Mouse (Mus musculus): ENCODE data around the gene Pwwp2a.

Gene Pwwp2a

DNA sequence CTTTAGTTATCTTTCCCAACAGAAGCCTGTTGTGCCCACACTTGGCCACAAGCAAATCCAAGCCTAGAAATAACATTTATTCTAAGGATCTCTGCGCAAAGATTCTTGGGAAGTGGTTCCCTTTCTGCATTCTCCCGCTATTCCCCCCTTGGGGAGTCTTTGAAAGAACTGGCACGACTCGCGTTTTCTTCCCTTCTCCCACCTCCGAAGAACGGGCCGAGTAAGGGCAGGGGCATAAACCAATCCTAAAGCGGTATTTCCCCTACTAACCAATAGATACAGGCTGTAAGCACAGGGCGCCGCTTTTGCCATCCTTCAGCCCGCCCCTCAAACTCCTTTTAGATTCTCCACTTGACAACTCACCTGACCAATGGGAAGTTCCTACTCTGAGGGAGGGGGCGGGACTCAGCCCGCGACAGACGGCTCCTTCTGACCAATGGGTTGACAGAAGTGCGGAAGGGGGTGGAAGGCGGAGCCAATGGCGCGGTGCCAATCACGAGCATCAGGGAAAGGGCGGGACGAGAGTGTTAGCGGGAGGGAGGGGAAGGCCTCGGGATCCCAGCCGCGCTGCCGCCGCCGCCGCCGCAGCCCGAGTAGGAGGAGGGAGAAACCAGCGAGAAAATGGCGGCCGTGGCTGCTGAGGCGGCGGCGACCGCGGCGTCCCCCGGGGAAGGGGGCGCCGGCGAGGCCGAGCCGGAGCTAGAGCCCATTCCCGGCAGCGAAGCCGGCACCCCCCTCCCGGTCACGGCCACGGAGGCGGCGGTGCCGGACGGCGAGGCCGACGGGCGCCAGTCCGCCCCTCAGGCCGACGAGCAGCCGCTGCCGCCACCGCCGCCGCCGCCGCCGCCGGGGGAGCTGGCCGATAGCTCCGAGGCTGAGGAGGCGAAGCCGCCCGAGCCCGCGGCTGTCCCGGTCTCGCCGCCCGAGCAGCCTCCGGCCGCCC, at the start of gene Pwwp2a:
Gene Pwwp2a (plus strand): TSS at position 527 of the 943 bp plus-strand sequence.
- peak; percentile 98 for DNase-seq (ENCODE audit: extremely low read depth, low read depth)

DNA sequence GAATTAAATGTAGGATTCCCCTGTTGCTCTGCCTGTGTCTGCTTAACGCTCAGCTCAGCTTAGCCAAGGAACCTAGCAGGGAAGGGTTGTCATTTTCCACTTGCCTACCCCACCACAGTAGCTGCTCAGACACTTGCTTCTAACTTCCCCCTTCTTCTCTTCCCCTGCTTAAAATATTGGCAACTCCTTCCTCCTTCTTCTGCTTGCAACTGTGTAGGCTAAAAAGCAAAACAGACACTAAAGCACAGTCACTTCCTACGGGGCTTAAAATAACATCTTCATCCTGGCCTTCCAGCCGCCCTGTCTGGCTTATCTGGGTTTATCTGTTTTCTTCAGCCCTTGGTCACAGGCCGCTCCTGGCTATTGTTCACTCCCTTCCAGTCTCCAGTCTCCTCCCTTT, 49.2 kb upstream of the Pwwp2a start:
- peak; percentile 19 for DNase-seq (ENCODE audit: extremely low read depth, low read depth)

DNA sequence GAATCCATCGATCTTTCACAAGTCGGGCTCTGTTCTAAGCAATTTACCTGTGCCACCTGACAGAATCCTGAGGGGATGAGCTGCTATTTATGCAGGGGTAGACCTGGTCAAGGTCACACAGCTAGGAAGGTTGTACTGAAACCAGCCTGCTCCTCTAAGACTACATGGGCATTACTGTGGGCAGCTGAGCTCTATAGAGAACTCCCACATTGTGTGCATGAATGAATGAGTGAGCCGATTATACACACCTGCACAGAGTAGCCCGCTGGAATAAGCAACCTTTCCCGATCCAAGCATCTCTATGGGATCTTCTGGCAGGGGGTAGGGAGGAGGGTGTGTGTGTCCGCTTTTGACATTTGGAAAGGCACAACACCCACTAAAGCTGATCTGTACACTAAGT, 48.6 kb upstream of the Pwwp2a start:
- DNase-seq (ENCODE audit: extremely low read depth, low read depth): no peak

DNA sequence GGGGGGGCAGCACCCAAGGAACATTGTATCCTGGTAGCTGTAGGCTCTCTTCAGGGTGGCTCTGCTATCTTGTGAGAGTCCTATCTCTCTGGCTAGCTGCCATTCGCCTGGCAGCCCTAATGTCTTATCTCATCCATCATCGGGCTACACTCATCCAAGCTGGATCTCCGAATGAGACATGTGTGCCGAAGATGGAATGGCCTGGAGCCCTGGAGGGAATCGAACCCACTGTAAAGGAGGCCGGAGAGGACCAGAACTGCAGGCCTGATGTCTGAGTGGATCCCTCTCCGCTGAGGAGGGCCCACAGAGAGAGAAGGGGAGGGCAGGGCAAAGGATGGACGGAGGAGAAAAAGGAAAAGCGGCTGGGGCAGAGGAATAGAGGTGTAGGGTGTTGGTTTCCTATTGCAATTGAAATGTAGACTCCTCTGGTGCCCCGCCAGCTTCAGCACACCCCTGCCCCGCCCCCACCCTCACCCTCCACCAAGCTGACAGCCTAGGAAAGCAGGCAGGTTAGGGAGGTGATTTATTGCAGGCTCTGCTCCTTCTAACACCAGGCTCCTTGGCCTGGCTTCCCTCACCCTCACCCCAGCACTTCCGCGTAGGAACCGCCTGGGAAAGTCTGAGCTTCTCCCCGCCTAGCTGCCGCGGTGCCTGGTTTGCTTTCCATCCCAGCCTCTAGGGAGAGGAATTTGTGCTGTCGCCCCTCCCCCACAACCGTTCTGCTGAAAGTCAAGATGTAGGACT, 48.0 kb upstream of the Pwwp2a start:
- DNase-seq (ENCODE audit: extremely low read depth, low read depth): no peak

DNA sequence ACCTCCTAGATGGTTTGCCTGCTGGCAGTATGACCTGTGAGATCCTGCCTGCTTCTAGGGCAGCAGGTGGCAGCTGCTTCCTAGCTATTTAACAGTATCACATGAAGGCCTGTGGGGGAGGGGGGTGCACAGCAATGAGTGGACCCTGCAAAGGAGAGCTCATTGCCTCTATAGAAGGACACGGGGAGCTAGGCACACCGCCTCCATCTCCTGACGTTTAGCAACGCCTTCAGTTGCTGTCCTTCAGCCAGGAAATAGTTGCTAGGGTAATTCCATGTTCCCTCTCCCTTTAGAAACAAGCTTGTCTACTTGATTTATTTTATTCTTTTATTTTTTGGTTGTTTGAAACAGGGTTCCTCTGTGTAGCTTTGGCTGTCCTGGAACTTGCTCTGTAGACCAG, 45.0 kb upstream of the Pwwp2a start:
- no peak for DNase-seq (ENCODE audit: extremely low read depth, low read depth)

DNA sequence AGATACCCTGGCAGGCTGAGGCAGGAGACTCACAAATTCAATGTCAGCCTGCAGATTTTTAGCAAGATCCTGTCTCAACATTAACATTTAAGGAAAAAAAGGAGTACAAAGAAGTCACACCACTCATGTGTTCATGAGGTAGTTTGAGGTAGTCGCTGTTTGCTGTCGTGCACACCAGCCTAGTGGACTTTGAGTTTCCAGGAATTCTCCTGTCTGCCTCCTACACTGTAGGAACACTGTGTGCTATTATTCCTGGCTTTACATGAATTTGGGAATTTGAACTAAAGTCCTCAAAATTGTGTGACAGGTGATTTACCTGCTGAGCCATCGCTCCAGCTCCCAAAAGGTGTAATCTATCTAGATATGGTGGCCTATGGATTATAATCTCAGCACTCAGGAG, 43.3 kb upstream of the Pwwp2a start:
- no peak for DNase-seq (ENCODE audit: extremely low read depth, low read depth)

DNA sequence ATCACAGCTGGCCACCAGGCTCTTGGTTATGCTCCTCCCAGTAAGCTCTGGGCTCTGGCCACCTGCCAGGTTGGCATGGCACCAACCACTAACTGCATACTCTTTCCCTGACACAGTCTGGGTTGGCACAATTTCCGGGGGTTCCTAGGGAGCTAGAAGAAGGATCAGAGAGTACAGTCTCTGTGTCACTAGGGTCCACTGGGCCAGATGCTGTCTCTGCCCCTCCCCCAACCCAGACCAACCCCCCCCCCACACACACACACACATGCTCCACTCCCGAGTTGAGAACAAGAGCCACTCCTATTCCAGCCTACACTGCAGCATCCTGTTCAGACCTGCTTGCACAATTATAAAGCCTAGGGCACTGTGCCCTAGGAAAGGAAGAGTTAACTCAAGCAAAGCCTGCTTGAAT, 38.6 kb upstream of the Pwwp2a start:
- no peak for DNase-seq (ENCODE audit: extremely low read depth, low read depth)

DNA sequence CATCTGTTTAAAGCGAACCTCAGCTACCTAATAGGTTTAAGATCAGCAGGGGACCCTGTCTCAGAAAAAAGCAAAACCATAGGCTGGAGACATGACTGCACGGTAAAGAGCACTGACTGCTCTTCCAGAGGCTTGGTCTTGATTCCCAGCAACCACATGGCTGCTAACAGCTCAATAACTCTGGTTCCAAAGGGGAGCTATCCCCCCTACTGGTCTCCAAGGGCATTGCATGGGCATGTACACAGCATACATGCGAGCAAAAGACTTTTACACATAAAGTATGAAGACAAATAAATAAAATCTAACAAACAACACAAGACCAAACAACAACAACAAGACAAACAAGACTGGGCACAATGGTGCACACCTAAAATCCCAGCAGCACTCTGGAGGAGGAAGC, 36.5 kb upstream of the Pwwp2a start:
- DNase-seq (ENCODE audit: extremely low read depth, low read depth): no peak

DNA sequence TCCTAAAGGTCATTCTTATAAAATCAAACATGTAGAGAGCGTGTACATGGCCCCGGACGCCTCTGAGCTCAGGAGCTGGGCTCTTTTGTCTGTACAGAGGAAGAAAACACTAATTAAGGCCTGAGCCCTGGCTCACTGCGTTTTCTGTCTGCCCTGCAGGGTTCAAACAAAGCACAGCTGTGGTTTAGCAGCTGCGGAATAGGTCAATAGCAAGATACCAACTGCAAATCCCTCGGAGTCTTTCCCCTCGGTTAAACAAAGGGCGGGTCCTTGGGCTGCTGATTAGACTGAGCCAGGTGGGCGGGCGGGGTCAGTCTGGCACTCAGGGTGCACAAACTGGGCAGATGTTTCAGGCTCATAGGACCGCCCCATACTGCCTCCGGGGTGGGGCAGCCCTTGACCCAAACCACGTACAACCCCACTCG, 28.7 kb upstream of the Pwwp2a start:
- DNase-seq (ENCODE audit: extremely low read depth, low read depth): no peak

DNA sequence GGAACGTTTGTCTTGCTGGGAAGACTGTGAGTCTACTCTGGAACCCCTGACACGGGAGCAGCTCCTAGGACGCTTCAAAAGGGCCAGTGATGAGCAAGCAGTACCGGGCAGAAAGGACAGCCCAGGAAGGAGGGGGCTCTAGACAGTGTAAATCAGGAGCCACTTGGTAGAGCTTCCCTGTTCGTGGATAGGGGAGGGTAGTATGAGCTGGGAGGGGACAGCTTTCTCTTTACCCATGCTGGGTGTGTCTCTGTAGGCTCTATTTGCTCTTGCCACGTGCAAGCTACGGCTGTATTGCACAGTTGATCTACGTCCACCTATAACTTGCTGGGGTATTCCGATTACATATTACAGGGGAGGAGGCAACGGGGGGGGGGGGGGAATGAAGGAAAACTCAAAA, 25.3 kb upstream of the Pwwp2a start:
- no peak for DNase-seq (ENCODE audit: extremely low read depth, low read depth)

DNA sequence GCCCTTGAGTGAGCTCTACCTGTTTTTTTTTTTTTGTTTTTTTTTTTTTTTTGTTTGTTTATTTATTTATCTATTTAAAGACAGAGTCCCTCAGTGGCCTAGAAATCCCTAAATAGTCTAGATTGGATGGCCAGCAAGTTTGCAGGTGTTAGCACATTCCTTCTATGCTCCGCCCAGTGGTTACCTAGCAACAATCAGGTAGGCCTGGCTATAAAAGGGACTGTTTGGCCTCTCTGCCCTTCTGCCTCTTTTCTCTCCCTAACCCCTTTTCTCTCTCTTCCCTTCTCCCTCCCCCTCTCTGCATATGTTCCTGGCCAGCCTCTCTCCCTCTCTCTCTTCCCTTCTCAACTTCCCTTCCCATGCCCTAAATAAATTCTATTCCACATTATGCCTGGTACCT, 23.8 kb upstream of the Pwwp2a start:
- no peak for DNase-seq (ENCODE audit: extremely low read depth, low read depth)

DNA sequence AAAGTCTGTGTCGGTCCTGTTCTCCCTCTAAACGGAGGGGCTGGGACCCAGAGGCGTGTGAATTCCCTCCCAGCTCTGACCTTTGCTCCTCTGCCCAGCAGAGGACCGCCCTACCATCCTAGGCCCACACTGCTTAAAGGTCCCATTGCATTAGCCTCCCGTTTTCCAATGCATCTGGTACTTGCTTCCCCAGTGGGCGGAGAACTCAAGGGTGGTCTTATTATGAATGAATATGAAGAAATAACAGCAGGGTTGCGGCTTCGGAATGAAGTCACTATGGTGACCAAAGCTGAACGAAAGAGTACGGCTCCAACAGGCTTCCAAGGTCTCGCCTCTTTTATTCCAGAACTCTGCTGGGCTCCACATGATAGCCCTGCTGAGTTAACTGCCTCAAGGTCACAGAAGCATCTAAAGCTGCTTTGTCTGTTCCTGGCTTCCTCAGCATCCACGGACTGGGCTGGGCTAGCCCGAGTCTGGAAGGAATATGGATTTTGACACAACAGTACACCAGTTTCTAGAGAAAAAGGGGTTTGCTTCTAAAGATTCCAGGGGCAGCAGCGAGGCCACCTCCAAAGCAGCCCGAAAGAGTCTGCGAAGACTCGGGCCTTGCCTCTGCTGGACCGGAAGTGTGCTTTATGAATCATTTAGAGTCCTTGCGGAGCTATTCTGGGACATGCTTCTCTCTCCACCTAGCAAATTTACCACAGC, 14.6 kb upstream of the Pwwp2a start:
- no peak for DNase-seq (ENCODE audit: extremely low read depth, low read depth)

DNA sequence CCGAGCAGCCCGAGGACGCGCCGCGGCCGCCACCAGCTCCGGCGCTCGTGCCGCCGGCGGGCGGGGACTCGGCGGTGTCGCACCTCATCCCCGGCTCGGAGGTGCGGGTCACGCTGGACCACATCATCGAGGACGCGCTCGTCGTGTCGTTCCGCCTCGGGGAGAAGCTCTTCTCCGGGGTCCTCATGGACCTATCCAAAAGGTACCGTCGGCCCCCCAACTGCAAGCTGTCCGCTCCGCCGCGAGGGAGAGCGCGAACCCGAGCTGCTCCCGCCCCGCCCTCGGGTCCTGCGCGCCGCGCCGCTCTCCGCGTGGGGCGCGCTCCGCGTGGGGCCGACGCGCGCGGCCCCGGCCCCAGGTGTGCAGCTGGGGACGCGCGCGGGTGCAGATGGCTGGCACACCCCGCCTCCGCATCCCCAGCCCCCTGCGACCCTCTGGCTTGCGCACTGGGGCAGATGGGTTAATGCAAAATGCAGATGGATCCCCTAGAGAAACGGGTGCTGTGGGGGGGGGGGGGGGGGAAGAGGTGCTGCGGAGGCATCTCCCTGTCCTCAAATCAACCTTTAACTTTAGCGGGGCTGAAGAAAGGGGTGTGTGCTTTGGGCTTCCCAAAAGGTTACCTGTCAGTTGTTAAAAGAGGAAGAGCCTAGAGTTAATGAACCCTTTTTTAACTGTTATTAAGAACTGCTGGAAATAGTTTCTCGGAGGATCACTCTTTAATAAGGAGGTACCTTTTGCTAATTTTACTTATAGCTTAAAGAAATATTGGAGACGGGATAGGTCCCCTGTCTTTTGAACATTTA, 818 bp downstream of the Pwwp2a start:
- no peak for DNase-seq (ENCODE audit: extremely low read depth, low read depth)

DNA sequence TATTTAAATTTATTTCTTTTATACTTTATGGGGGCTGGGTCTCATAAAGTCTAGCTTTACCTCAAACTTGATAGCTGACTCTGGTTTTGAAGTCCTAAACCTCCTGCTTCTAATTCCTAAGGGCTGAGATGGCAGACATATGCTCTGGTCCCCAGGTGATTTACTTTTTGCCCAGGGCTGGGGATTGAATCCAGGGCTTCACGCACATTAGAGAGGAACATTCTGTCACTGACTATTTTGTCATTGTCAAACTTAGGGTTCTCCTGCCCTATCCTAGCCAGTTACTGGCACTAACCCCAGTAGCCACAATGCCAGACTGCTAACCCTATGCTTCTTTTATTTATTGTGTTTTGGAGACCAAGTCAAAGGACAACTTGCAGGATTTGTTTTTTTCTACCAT, 7.1 kb downstream of the Pwwp2a start:
- no peak for DNase-seq (ENCODE audit: extremely low read depth, low read depth)

DNA sequence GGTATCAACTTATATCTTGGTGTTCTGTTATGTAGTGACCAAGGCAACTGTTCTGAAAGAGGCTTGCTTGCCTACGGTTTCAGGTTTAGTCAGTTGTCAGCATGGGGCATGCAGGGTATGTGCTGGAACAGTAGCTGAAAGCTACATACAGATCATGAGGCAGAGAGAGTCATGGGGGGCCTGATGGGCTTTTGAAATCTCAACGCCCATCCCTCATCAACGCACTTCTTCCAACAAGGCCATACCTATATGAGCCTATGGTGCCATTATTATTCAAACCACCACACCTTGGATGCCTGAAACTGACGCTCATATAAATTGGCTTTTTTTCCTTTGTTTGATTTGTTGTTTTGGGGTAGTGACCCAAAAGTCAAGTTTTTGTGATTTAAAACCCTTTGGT, 14.8 kb downstream of the Pwwp2a start:
- no peak for DNase-seq (ENCODE audit: extremely low read depth, low read depth)

DNA sequence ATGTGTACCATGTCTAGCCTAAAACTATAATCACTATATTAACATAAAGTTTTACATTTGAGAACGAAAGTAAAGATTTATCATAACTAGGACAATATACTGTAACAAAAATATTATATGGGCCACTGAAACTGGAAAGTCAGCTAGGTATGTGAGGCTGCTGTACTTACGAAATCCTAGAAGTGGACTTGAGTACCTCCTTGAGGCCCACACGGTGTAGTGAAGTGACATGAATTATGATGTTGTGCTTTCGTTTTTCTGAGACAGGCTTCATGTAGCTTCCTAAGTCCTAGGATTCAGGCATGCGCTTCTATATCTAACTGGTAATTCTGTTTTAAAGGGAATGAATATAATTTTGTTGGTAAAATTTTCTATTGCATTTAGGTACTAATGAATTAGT, 16.8 kb downstream of the Pwwp2a start:
- no peak for DNase-seq (ENCODE audit: extremely low read depth, low read depth)

DNA sequence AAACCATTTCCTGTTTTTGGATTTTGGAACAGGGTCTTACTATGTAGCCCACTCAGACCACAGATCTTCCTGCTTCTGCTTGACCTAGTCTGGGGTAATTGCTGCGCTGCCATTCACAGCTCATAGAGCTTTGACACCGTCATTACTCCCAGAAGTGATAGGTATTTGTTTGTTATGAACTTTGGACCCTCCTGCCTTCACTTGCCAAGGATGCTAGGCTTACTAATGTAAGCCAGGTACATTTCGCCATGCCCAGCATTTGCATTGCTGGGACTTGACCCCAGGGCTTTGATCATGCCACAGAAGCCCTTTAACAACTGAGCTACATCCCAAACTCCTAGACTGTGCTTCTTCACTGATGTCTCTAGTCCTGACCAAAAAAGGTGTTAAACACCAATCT, 18.5 kb downstream of the Pwwp2a start:
- DNase-seq (ENCODE audit: extremely low read depth, low read depth): no peak

DNA sequence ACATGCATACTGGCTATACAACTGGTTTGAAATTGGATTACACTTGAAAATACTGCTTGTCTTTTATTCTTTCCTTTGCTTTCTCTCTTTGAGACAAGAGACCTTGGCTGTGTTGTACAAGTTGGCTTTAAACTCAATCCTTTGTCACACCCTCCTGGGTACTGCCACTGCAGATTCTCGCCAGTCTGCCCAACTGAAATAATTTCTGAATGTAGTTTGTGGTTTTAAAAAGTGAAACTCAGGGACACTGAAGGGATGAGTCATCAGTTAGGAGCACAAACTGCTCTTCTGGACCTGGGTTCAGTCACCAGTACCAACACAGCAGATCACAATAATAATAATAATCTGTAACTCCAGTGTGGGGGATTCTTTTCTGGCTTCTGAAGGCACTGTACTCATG, 21.8 kb downstream of the Pwwp2a start:
- DNase-seq (ENCODE audit: extremely low read depth, low read depth): no peak

DNA sequence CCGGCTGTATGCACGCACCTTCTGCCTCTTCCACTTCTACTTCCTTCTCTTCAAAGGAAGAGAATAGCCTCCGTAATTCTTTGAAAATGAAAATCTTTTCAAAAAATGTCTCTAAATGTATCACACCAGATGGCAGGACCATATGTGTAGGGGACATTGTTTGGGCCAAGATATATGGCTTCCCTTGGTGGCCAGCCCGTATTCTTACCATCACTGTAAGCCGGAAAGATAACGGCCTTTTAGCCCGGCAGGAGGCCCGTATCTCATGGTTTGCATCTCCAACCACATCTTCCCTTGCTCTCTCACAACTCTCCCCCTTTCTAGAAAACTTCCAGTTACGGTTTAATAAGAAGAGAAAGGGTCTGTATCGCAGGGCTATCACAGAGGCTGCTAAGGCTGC, 24.0 kb downstream of the Pwwp2a start:
- DNase-seq (ENCODE audit: extremely low read depth, low read depth): no peak

DNA sequence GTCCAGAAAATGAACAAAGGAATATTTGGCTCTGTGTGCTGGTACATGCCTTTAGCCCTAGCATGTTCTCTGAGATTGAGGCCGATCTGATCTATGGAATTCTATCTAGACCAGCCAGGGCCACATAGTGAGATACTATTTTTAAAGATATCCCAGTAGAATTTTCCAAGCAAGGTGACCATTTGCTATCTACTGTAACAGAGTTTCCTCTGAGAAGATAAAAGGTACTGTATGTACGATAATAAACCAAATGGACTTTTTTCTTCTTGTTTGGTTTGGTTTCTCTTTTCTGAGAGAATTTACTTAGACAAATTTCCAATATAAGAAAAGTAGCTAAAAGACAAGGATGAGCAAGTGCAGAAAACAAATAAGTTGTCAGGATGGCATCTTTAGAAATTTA, 26.6 kb downstream of the Pwwp2a start:
- no peak for DNase-seq (ENCODE audit: extremely low read depth, low read depth)

DNA sequence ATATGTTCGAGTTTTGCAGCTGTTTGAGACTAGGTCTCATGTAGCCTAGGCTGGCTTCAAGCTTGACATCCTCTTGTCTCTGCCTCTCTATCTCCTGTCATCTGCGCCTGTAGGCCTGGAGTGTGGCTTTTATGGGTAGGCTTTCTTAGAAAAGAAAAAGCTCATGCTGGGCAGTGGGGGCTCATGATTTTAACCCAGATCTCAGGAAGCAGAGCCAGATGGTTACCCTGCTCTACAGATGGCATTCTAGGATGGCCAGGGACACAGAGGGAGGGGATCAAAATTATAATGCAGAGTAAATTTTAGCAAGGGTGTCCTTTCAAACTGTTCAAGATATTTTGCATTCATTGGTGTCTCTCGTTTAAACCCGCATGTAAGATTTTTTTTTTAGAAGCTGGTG, 30.4 kb downstream of the Pwwp2a start:
- DNase-seq (ENCODE audit: extremely low read depth, low read depth): no peak

All from MEL-GATA-1-ER (cell line).